Mouse (Mus musculus) midbrain, embryonic 14.5 days (tissue): ENCODE measurements at regions not wholly inside any gene's neighbourhood (a gene's known extent, or its start where the extent isn't known, plus 50 kb on each side); places are given as distances from the start of the nearest gene placed in this dataset.

Experiments used
- ATAC-seq: fragments of 200-750 bp; cut with Nextera tagmentation; 2 replicates; pipeline ENCODE4 v1.8.0; 2017; ENCODE audit warnings: moderate number of reproducible peaks, moderate library complexity; ENCODE audit not compliant: low FRiP score, low TSS enrichment
- DNase-seq: peaks from one replicate; pipeline ENCODE4 v3.0.0-alpha.2; 2015
- H3K27ac ChIP-seq: fragments of 300-500 bp; sonication (generic); replicated peaks from 2 replicates; pipeline ENCODE4 v1.5.1; 2014; ENCODE audit warnings: mild to moderate bottlenecking, low read depth, low read length, moderate library complexity
- H3K27me3 ChIP-seq: fragments of 300-500 bp; sonication (generic); 2 replicates; pipeline ENCODE4 v1.6.1; 2014; ENCODE audit warnings: low read length, control low read depth, mixed read lengths; ENCODE audit not compliant: control insufficient read depth, insufficient read depth
- H3K36me3 ChIP-seq: fragments of 300-500 bp; sonication (generic); 2 replicates; pipeline ENCODE4 v1.6.1; 2014; ENCODE audit warnings: low read length, control low read depth; ENCODE audit not compliant: control insufficient read depth, insufficient read depth
- H3K4me1 ChIP-seq: fragments of 300-500 bp; sonication (generic); 2 replicates; pipeline ENCODE4 v1.6.1; 2014; ENCODE audit warnings: mild to moderate bottlenecking, antibody characterized with exemption, low read length, control low read depth; ENCODE audit not compliant: control insufficient read depth, insufficient read depth
- H3K4me2 ChIP-seq: fragments of 300-500 bp; sonication (generic); 2 replicates; pipeline ENCODE4 v1.6.1; 2014; ENCODE audit warnings: mild to moderate bottlenecking, low read length, moderate library complexity
- H3K4me3 ChIP-seq: fragments of 300-500 bp; sonication (generic); replicated peaks from 2 replicates; pipeline ENCODE4 v1.5.1; 2014; ENCODE audit warnings: low read depth, low read length
- H3K9ac ChIP-seq: fragments of 300-500 bp; sonication (generic); replicated peaks from 2 replicates; pipeline ENCODE4 v1.6.1; 2014; ENCODE audit warnings: mild to moderate bottlenecking, low read length, moderate library complexity
- H3K9me3 ChIP-seq: fragments of 300-500 bp; sonication (generic); 2 replicates; pipeline ENCODE4 v1.6.1; 2016; ENCODE audit warnings: low read length, control low read depth, mixed read lengths; ENCODE audit not compliant: control insufficient read depth
- WGBS: fragments of 180-500 bp; shearing (Covaris S2); extraction: QIAGEN DNeasy Blood & Tissue Kit; methylation state at CpG from one replicate; pipeline ENCODE4 v1.1.7; 2014; 5-methylcytosine and 5-hydroxymethylcytosine counted together

- ATAC-seq, result no peak
- Histone ChIP-seq H3K4me2 (no peak overlapping the region), H3K9me3 (no peaks in the 10 kb centered on the region), H3K27ac (no peak overlapping the region), H3K4me1 (0 out of 2 replicates have a peak, but pooled peaks cover 9% of the 10 kb centered on the region), H3K9ac (no peak overlapping the region), H3K27me3 (no peaks in the 10 kb centered on the region), H3K4me3 (no peak overlapping the region), H3K36me3 (no peaks in the 10 kb centered on the region)
- 79% methylated on average over 12 of the region's 12 CpGs for WGBS
- DNase-seq, result no peak
These were observed 427.0 kb upstream of the Zmiz1 start for GRCm38 (mm10) chr14:25031756-25032680.

DNA sequence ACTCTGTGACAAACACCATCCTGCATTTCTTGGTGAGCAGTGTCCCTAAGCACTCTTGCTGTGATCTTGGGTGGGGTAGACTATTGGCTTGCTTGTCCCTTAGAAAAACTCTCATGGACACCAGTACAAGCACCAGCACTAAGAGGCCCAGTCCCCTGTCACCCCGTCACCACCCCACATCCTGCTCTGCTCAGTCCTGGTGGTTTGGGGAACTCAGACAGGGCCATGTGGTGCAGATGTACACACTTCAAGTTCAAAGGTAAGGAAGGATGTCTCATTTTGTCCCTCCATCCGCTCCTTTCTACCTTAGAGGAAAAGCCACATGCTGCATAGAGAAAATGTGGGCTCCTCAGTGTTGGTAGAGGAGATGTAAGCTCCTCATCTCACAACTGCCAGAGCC lies 426.1 kb upstream of the Zmiz1 start:
- 90% methylated on average over 2 of the region's 2 CpGs for WGBS

DNA sequence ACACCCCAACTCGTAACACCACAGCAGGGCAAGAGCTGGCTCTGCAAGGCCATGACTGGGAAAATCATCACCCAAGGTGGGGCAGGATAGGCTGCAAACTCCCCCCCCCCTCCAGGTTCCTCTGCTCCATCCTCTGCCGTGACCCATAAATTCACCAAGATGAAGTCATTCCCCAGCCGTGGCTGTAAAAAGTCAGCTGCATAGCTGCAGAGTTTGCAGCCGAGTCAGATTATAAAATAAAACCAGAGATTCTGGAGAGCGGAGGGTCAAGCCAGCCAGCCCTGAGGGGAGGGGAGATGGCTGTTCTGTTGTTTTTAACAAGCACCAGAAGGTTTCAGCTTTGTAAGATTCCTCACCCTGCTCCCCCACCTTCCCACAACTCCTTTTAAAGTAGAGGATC lies 416.7 kb upstream of the Zmiz1 start:
- no peak for DNase-seq
- Histone ChIP-seq H3K27me3 (no peaks in the 10 kb centered on the region), H3K4me1 (peaks cover 3% of the 10 kb centered on the region; the same call in 1 of the 2 replicates), H3K4me2 (no peak overlapping the region), H3K36me3 (no peaks in the 10 kb centered on the region), H3K4me3 (no peak overlapping the region), H3K9me3 (no peaks in the 10 kb centered on the region), H3K27ac (no peak overlapping the region), H3K9ac (no peak overlapping the region)
- ATAC-seq, result no peak
- WGBS, result 72% methylated on average over 5 of the region's 5 CpGs

More for the DNA sequence above, 426.1 kb upstream of the Zmiz1 start:
- Histone ChIP-seq H3K9me3 (no peaks in the 10 kb centered on the region), H3K9ac (no peak overlapping the region), H3K36me3 (no peaks in the 10 kb centered on the region), H3K27me3 (no peaks in the 10 kb centered on the region), H3K4me2 (no peak overlapping the region), H3K4me1 (0 out of 2 replicates have a peak, but pooled peaks cover 9% of the 10 kb centered on the region), H3K27ac (no peak overlapping the region), H3K4me3 (no peak overlapping the region)
- DNase-seq (no peak), ATAC-seq (no peak)

GRCm38 (mm10) chr14:25044106-25044505 lies 414.9 kb upstream of the Zmiz1 start:
- no peak overlapping the region for H3K4me2 ChIP-seq
- H3K27me3 ChIP-seq, result no peaks in the 10 kb centered on the region
- WGBS, result 96% methylated on average over 13 of the region's 13 CpGs
- no peaks in the 10 kb centered on the region for H3K9me3 ChIP-seq
- H3K4me3 ChIP-seq, result no peak overlapping the region
- peaks cover 3% of the 10 kb centered on the region; the same call in 1 of the 2 replicates for H3K4me1 ChIP-seq
- no peaks in the 10 kb centered on the region for H3K36me3 ChIP-seq
- no peak for DNase-seq
- no peak overlapping the region for H3K27ac ChIP-seq
- no peak for ATAC-seq
- no peak overlapping the region for H3K9ac ChIP-seq

DNA sequence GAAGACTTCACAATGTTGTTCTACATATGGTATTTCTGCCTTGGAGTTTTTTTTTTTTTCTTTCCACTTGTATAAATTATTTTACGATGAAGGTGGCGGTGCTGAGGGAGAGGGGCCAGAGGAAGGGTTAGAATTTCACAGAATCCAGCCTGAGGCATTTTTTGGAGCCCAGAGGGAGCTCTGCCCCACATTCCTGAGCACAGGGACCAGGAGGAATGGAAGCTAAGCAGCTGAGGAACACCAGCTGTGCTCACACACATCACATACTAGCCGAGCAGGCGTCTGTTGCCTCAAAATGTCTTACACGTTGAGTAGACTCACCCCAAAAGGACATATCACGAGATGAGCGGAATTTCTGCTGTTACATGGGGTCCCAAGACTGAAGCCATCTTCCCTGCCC lies 414.1 kb upstream of the Zmiz1 start:
- no peak overlapping the region for H3K9ac ChIP-seq
- DNase-seq (no peak), ATAC-seq (no peak)
- WGBS, result 74% methylated on average over 7 of the region's 7 CpGs
- H3K4me1 ChIP-seq, result peaks cover 3% of the 10 kb centered on the region; the same call in 1 of the 2 replicates
- no peaks in the 10 kb centered on the region for H3K9me3 ChIP-seq
- H3K4me3 ChIP-seq, result no peak overlapping the region
- H3K27me3 ChIP-seq, result no peaks in the 10 kb centered on the region
- no peak overlapping the region for H3K27ac ChIP-seq
- no peak overlapping the region for H3K4me2 ChIP-seq
- H3K36me3 ChIP-seq, result no peaks in the 10 kb centered on the region

DNA sequence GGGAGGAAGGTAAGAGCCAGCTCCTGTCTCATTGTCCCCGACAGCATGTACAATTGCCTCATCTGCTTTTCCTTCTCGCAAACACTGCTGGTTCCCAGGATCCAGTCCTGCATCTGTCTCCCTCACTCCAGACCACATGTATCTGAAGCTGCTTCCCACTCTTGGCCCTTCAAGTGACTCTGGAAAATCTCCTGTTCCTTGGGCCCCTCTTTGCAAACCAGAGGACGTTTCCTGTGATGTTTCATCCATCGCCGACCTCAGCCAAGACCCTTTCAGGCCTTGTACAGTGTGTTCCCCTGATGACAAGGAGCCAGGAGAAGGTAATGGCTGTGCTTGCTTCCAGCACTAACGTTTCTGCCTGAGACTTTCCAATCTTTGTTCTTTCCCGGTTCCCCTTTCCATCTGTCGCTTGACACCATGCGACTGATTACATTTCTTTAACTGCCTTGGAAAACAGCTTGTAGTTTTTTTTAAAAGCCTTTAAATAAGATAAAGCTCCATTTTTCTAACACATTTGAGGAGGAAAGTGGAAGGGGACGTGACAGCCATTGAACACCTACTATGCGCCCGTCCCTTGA lies 408.2 kb upstream of the Zmiz1 start:
- H3K9ac ChIP-seq, result no peak overlapping the region
- whole genome bisulfite sequencing, result 81% methylated on average over 12 of the region's 12 CpGs
- no peak for DNase-seq
- no peaks in the 10 kb centered on the region for H3K36me3 ChIP-seq
- no peak for ATAC-seq
- H3K27me3 ChIP-seq, result no peaks in the 10 kb centered on the region
- no peaks in the 10 kb centered on the region for H3K9me3 ChIP-seq
- no peaks in the 10 kb centered on the region for H3K4me1 ChIP-seq
- H3K4me3 ChIP-seq, result no peak overlapping the region
- H3K4me2 ChIP-seq, result no peak overlapping the region
- no peak overlapping the region for H3K27ac ChIP-seq

- no peak overlapping the region for H3K4me2 ChIP-seq
- no peak overlapping the region for H3K4me3 ChIP-seq
- H3K27me3 ChIP-seq, result no peaks in the 10 kb centered on the region
- DNase-seq, result no peak
- no peaks in the 10 kb centered on the region for H3K4me1 ChIP-seq
- WGBS, result 85% methylated on average over 9 of the region's 9 CpGs
- H3K36me3 ChIP-seq, result no peaks in the 10 kb centered on the region
- H3K9me3 ChIP-seq, result no peaks in the 10 kb centered on the region
- H3K27ac ChIP-seq, result no peak overlapping the region
- H3K9ac ChIP-seq, result no peak overlapping the region
- ATAC-seq, result no peak
These were observed 406.8 kb upstream of the Zmiz1 start for GRCm38 (mm10) chr14:25052175-25052574.

DNA sequence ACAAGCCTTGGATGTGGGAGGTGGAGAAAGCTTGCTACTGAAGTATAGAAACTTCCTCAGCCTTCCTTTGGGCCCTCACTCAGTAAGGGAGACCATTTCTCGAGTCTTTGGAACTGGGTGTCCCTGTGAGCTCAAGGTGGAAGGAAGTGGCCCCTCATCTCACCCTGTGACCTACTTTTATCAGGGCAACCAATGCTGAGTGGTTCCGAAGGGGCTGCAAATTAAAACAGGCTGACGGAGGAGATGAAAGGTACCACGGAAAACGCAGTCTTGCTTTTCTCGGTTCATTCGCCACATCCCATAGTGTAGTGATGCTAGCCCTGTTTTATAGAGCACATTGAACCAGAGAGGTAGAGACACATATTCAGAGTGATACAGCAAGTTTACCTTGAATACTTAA lies 399.6 kb upstream of the Zmiz1 start:
- no peaks in the 10 kb centered on the region for H3K36me3 ChIP-seq
- DNase-seq, result no peak
- H3K4me2 ChIP-seq, result no peak overlapping the region
- H3K27me3 ChIP-seq, result no peaks in the 10 kb centered on the region
- H3K9ac ChIP-seq, result no peak overlapping the region
- H3K9me3 ChIP-seq, result no peaks in the 10 kb centered on the region
- H3K27ac ChIP-seq, result no peak overlapping the region
- WGBS, result 78% methylated on average over 7 of the region's 7 CpGs
- no peak for ATAC-seq
- no peak overlapping the region for H3K4me3 ChIP-seq
- peaks cover 8% of the 10 kb centered on the region; the same call in 1 of the 2 replicates for H3K4me1 ChIP-seq

DNA sequence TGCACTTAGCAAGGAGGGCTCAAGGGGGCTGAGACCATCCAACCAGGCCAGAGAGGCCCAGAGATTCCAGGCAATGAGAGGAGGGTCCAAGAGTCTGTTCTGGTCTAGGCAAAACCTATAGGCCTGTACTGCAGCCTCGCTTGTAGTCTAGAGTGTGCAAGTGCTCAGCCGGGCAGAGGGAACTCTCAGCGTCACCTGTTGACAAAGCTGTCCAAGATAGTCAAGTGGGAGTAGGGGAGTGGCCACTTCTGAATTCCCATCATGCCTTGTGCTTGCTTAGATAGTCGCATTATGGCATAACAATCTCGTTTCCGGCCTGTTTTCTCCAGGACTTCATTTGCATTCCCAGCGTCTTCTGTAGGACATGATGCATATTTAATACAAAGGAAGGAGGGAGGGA lies 398.7 kb upstream of the Zmiz1 start:
- Histone ChIP-seq H3K9ac (no peak overlapping the region), H3K27ac (no peak overlapping the region), H3K36me3 (no peaks in the 10 kb centered on the region), H3K4me1 (peaks cover 15% of the 10 kb centered on the region; the same call in 1 of the 2 replicates), H3K27me3 (no peaks in the 10 kb centered on the region), H3K4me2 (no peak overlapping the region), H3K4me3 (no peak overlapping the region), H3K9me3 (no peaks in the 10 kb centered on the region)
- 62% methylated on average over 7 of the region's 7 CpGs for WGBS
- no peak for ATAC-seq
- no peak for DNase-seq
